Mouse (Mus musculus) lung, adult 10 weeks (tissue): ENCODE data around the gene Cdhr4. TPM values are rescaled to one million over a fixed set of nuclear protein-coding genes. Genes with fewer than 3 reads are reported as not detected.

ENCODE experiments used
- polyA plus RNA-seq: library from polyadenylated mRNA; stranded (reverse); fragments of 350-450 nt; fragmentation: Illumina TruSeq; extraction: RNeasy Lipid Tissue Mini Kit (QIAGEN cat#74804); gene quantifications from one replicate; pipeline ENCODE4 v1.2.3, GENCODE M21; 2014; ENCODE audit warnings: low read depth, low replicate concordance; ENCODE audit not compliant: insufficient read depth

The Cdhr4 gene
- polyA plus RNA-seq: 28.6 TPM

GRCm38 (mm10) chr9:107992197-107992596, at the start of gene Cdhr4:
Cdhr4 (plus strand) TSS chr9:107992497.

GRCm38 (mm10) chr9:107949922-107950235, 42.4 kb upstream of the Cdhr4 start, which contains the start of gene Traip:
Traip (plus strand) TSS chr9:107950136.

GRCm38 (mm10) chr9:107975399-107976386, 16.6 kb upstream of the Cdhr4 start, which contains the start of gene Uba7:
Uba7 (plus strand) TSS chr9:107975505.

GRCm38 (mm10) chr9:107982681-107983346, 9.5 kb upstream of the Cdhr4 start, which contains the start of gene Gm20661:
Gm20661 (plus strand) TSS chr9:107983058.

GRCm38 (mm10) chr9:107985131-107986119, 6.9 kb upstream of the Cdhr4 start, which contains the start of gene Inka1:
Inka1 (minus strand) TSS chr9:107985879.

GRCm38 (mm10) chr9:107996049-107996448, 3.8 kb downstream of the Cdhr4 start, which contains the start of gene Gm20662:
Gm20662 (plus strand) TSS chr9:107996349.

GRCm38 (mm10) chr9:108001922-108002770, 9.8 kb downstream of the Cdhr4 start, which contains the start of gene Ip6k1:
Ip6k1 (plus strand) TSS chr9:108002501.

GRCm38 (mm10) chr9:108049016-108049455, 56.7 kb downstream of the Cdhr4 start, which contains the start of gene Gmppb:
Gmppb (plus strand) TSS chr9:108049242.

Other genes starting within 250 kb of the Cdhr4 start
- 46.7 TPM for gene Rbm5, start 221.5 kb upstream of the Cdhr4 start, polyA plus RNA-seq
- 30.7 TPM for gene Rbm6, start 119.3 kb upstream of the Cdhr4 start, polyA plus RNA-seq
- gene Mon1a, start 104.3 kb upstream of the Cdhr4 start, polyA plus RNA-seq: 12.0 TPM
- 2.1 TPM for gene Mst1r, start 85.6 kb upstream of the Cdhr4 start, polyA plus RNA-seq
- not detected for gene Actl11, start 64.0 kb upstream of the Cdhr4 start, polyA plus RNA-seq
- gene Camkv, start 56.8 kb upstream of the Cdhr4 start, polyA plus RNA-seq: 0.08 TPM
- 0.48 TPM for gene Traip, start 42.4 kb upstream of the Cdhr4 start, polyA plus RNA-seq
- gene Uba7, start 17.0 kb upstream of the Cdhr4 start, polyA plus RNA-seq: 37.7 TPM
- gene Gm20661, start 9.4 kb upstream of the Cdhr4 start, polyA plus RNA-seq: 1.2 TPM
- 11.7 TPM for gene Inka1, start 6.6 kb upstream of the Cdhr4 start, polyA plus RNA-seq
- 0.69 TPM for gene Gm20662, start 3.9 kb downstream of the Cdhr4 start, polyA plus RNA-seq
- gene Ip6k1, start 10.0 kb downstream of the Cdhr4 start, polyA plus RNA-seq: 38.8 TPM
- 29.0 TPM for gene Gmppb, start 56.7 kb downstream of the Cdhr4 start, polyA plus RNA-seq
- gene Amigo3, start 60.7 kb downstream of the Cdhr4 start, polyA plus RNA-seq: 0.90 TPM
- 0.99 TPM for gene Mst1, start 87.9 kb downstream of the Cdhr4 start, polyA plus RNA-seq
- gene Rnf123, start 90.8 kb downstream of the Cdhr4 start, polyA plus RNA-seq: 18.4 TPM
- gene Apeh, start 102.1 kb downstream of the Cdhr4 start, polyA plus RNA-seq: 37.5 TPM
- gene Bsn, start 197.9 kb downstream of the Cdhr4 start, polyA plus RNA-seq: 0.09 TPM